Mouse (Mus musculus) macrophage (primary cell): ENCODE data around the gene Hspd1. TPM values are rescaled to one million over a fixed set of nuclear protein-coding genes. Genes with fewer than 3 reads are reported as not detected.
A peak's percentile ranks its signal among the peaks of the same experiment; 100 is the strongest.

Experiments
- H3K27ac ChIP-seq: fragments of 350-480 bp; formaldehyde crosslinking; 2 replicates; pipeline ENCODE4 v1.9.0; 2021
- H3K36me3 ChIP-seq: fragments of 350-480 bp; formaldehyde crosslinking; 2 replicates; pipeline ENCODE4 v1.9.0; 2021; ENCODE audit errors: inconsistent target
- H3K4me3 ChIP-seq: fragments of 350-480 bp; formaldehyde crosslinking; 2 replicates; pipeline ENCODE4 v1.9.0; 2021; ENCODE audit errors: inconsistent target
- H3K79me2 ChIP-seq: fragments of 350-480 bp; formaldehyde crosslinking; 2 replicates; pipeline ENCODE4 v1.9.0; 2021; ENCODE audit errors: inconsistent target
- WGBS: methylation state at CpG from one replicate; pipeline ENCODE4 v1.1.7; 2026; ENCODE audit warnings: inconsistent platforms; ENCODE audit not compliant: missing documents; 5-methylcytosine and 5-hydroxymethylcytosine counted together
- polyA plus RNA-seq: library from polyadenylated mRNA; stranded (reverse); fragments of 250-400 nt; gene quantifications from 3 replicates; pipeline ENCODE4 v1.2.4, GENCODE M21; 2018; ENCODE audit warnings: inconsistent platforms

Gene Hspd1
- polyA plus RNA-seq, 1 experiment from 2014 or later: 197 TPM

- H3K27ac ChIP-seq: no peak overlapping the region
- no peak overlapping the region for H3K4me3 ChIP-seq
- WGBS: 86% methylated on average over 1 of the region's 1 CpGs
- H3K36me3 ChIP-seq: no peaks in the 10 kb centered on the region
- H3K79me2 ChIP-seq: no peaks in the 10 kb centered on the region
Observed at GRCm38 (mm10) chr1:55107644-55108043, 19.6 kb upstream of the Hspd1 start.

GRCm38 (mm10) chr1:55106919-55107585 is 19.0 kb upstream of the Hspd1 start:
- WGBS: 90% methylated on average over 9 of the region's 9 CpGs
- Histone ChIP-seq H3K36me3 (no peaks in the 10 kb centered on the region), H3K4me3 (no peak overlapping the region)

DNA sequence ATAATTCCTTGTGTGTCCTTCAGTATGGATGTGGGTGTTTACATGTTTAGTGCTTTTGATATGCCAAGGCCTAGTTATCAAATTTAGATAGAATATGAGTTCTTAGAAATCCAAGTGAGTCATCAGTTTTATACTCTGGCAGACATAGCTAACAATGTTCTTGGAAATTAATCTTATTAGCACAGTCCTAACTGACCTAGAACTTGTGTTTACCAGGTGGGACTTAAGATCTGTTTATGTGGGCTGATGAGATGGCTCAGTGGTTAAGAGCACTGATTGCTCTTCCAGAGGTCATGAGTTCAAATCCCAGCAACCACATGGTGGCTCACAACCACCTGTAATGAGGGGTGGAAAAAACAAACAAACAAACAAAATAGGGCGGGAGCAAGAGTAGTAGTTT is 4.4 kb upstream of the Hspd1 start:
- H3K27ac ChIP-seq: no peak overlapping the region
- H3K4me3 ChIP-seq: no peak overlapping the region
- H3K36me3 ChIP-seq: peaks cover 12% of the 10 kb centered on the region; the same call in 1 of the 2 replicates
- H3K79me2 ChIP-seq: peaks cover 22% of the 10 kb centered on the region
- 92% methylated on average over 1 of the region's 1 CpGs for WGBS

More at GRCm38 (mm10) chr1:55106919-55107585, 19.0 kb upstream of the Hspd1 start:
- Histone ChIP-seq H3K79me2 (no peaks in the 10 kb centered on the region), H3K27ac (no peak overlapping the region)

- WGBS: 93% methylated on average over 2 of the region's 2 CpGs
- Histone ChIP-seq H3K36me3 (peaks cover 12% of the 10 kb centered on the region; the same call in 1 of the 2 replicates), H3K4me3 (no peak overlapping the region), H3K27ac (no peak overlapping the region), H3K79me2 (peaks cover 25% of the 10 kb centered on the region)
Observed at GRCm38 (mm10) chr1:55092056-55092455, 4.0 kb upstream of the Hspd1 start.

DNA sequence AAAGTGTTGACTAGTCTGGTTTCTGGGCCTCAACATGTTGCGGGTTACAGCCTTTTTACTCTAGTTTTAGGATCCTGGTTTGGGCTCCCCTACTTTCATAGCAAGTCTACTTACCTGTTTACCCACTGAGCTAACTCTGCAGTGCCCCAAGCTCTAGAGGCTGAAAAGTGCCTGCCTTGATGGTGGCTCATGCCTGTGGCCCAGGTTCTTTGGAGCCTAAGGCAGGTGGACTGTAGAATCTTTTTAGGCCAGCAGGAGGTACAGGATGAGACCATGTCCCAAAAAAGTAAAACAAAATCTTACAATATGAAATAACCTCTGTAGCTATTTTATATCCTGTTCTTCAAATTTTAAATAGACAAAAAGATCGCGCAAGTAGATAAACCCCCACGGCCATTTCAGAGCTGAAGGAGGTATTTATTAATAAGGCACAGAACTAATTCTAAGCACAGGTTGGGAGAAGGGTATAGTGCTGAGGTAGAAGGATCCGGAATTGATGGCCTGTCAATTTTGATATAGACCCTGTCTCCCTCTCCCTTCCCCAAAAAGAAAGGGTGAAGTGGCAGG is 1.5 kb upstream of the Hspd1 start:
- Histone ChIP-seq H3K79me2 (peaks cover 49% of the 10 kb centered on the region), H3K4me3 (peak overlapping the region; percentile 87), H3K36me3 (peaks cover 22% of the 10 kb centered on the region; the same call in 1 of the 2 replicates), H3K27ac (no peak overlapping the region)
- WGBS: 95% methylated on average over 5 of the region's 5 CpGs

GRCm38 (mm10) chr1:55088611-55089497 is 811 bp upstream of the Hspd1 start:
- Histone ChIP-seq H3K79me2 (peaks cover 57% of the 10 kb centered on the region), H3K27ac (peak overlapping the region; percentile 69), H3K4me3 (peak overlapping the region; percentile 87), H3K36me3 (peaks cover 29% of the 10 kb centered on the region; the same call in 1 of the 2 replicates)
- 6% methylated on average over 16 of the region's 16 CpGs for whole genome bisulfite sequencing

DNA sequence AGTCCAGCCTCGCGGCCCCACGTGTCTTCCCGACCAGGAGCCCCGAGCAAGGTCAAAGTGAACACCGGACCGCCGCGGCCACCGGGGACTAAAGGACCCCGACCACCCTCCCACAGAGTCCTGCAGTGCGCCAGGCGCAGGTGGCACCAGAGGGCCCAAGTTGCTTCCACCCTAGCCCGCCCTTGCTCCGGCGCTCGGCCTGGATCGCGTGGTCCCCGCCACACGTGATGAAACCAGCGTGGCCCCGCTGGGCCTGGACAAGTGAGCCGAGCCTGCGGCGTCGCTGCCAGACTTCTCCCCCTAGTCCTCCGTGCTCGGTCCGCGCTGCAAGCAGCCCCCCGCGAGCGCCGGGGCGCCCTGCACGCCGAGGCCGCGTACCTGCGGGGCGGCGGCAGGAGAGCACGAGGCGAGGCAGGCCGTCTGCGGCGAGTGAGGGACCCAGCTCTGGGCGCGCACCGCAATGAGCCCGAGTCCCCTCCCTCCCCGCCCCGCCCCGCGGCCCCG is 590 bp downstream of the Hspd1 start:
- Histone ChIP-seq H3K36me3 (peaks cover 43% of the 10 kb centered on the region), H3K4me3 (peak overlapping the region; percentile 83), H3K79me2 (peaks cover 71% of the 10 kb centered on the region), H3K27ac (peak overlapping the region; percentile 66)
- whole genome bisulfite sequencing: under 1% methylated on average over 38 of the region's 57 CpGs

GRCm38 (mm10) chr1:55086868-55087400 is 1.1 kb downstream of the Hspd1 start:
- Histone ChIP-seq H3K79me2 (peaks cover 75% of the 10 kb centered on the region), H3K4me3 (peak overlapping the region; percentile 83), H3K27ac (peak overlapping the region; percentile 66), H3K36me3 (peaks cover 45% of the 10 kb centered on the region)
- 2% methylated on average over 13 of the region's 13 CpGs for WGBS

- H3K36me3 ChIP-seq: peaks cover 46% of the 10 kb centered on the region
- H3K79me2 ChIP-seq: peaks cover 75% of the 10 kb centered on the region
- 82% methylated on average over 6 of the region's 7 CpGs for WGBS
- no peak overlapping the region for H3K27ac ChIP-seq
- H3K4me3 ChIP-seq: peak overlapping the region; percentile 83
Observed at GRCm38 (mm10) chr1:55085781-55086366, 2.2 kb downstream of the Hspd1 start.

DNA sequence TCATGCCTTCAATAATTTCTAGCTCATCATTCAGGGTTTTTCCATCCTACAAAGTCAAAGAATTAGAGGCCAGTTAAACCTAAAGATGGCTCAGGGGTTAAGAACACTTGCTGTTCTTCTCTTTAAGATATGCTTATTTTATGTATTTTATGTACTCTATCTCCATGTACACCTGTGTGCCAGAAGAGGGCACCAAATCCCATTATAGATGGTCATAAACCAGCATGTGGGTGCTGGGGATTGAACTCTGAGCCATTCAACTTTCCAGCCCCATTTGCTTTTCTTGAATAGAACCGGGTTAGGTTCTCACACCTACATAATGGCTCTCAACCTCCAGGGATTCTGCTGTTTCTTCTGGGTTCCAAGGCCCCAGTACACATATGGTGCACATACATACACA is 5.9 kb downstream of the Hspd1 start:
- Histone ChIP-seq H3K36me3 (peaks cover 66% of the 10 kb centered on the region), H3K27ac (no peak overlapping the region), H3K4me3 (no peak overlapping the region), H3K79me2 (peaks cover 51% of the 10 kb centered on the region)
- 100% methylated on average over 1 of the region's 1 CpGs for WGBS

DNA sequence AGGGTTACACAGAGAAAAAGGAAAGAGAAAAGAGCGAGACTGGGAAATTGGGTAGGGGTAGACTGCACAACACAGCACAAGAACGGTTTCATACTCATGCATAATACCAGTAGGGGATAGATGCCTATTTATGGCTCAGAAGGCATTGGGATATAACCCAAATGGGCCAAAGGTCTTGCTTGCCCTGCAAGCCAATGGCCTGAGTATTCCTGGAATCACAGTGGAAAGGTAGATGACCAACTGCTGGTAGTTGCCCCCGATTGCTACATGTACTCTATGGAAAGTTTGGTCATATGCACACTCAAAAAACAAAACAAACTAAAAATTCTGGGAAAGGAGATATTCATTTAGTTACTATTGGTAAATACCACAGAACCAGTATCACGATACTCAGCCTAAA is 8.4 kb downstream of the Hspd1 start:
- Histone ChIP-seq H3K27ac (no peak overlapping the region), H3K36me3 (peaks cover 58% of the 10 kb centered on the region), H3K4me3 (no peak overlapping the region), H3K79me2 (peaks cover 26% of the 10 kb centered on the region)
- 96% methylated on average over 4 of the region's 4 CpGs for WGBS

- 96% methylated on average over 2 of the region's 2 CpGs for WGBS
- no peak overlapping the region for H3K4me3 ChIP-seq
- peaks cover 38% of the 10 kb centered on the region for H3K36me3 ChIP-seq
- H3K27ac ChIP-seq: no peak overlapping the region
- H3K79me2 ChIP-seq: no peaks in the 10 kb centered on the region
Observed at GRCm38 (mm10) chr1:55076849-55077516, 11.1 kb downstream of the Hspd1 start.

- Histone ChIP-seq H3K27ac (no peak overlapping the region), H3K36me3 (peaks cover 36% of the 10 kb centered on the region), H3K4me3 (no peak overlapping the region), H3K79me2 (no peaks in the 10 kb centered on the region)
Observed at GRCm38 (mm10) chr1:55076395-55076743, 11.7 kb downstream of the Hspd1 start.
